Mouse (Mus musculus): Measurements from ENCODE around the gene Exoc3l4. TPM values are rescaled to one million over a fixed set of nuclear protein-coding genes. Genes with fewer than 3 reads are reported as not detected.

Gene Exoc3l4
- 0.59 and 0.92 TPM in 2 replicates for total RNA-seq (2023)

DNA sequence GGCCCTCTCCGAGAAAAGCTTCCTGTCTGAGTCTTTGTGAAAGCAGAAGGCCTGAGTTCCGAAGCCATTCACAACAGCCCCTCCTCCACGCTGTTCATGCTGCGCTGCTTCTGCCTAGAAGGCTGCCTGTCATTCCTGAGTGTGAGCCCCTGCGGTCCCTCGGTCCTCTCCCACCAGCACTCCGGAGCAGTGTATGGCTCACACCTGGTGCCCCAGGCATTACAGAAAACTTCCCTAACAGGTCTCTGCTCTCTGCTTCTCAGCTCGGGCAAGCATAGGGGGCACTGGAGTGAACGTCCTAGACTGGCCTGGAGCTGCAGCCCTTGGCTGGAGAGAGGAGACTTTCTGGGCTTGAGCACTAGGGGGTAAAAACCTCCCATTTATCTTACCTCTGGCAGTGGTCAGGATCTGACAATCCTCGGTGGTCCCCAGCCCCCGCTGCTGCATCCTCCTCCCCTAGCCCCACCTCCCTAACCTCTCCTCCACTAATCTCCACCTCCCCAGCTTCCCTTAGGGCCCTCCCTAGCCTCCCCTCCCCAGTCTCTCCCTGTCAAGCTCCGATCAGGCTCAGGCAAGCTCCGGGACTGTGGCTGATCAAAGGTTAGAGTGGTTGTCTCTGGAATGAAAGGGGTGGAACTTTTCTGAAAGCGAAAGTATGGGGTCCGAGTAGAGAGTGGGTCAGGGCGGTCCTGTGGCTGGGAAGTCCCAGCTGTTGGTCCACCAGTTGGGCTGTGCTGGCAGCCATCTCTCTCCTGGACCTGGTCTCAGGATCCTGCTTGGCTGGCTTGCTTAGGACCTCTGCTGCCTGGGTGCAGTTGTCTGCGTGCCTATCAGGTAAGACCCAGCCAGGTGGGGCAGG is at the start of gene Exoc3l4:
Gene Exoc3l4, plus strand, starts transcription at position 97 of the 859 bp plus-strand sequence.

GRCm38 (mm10) chr12:111377376-111377973 is 39.3 kb upstream of the Exoc3l4 start, which contains the start of gene Cdc42bpb:
Cdc42bpb (minus strand) TSS chr12:111377718.

GRCm38 (mm10) chr12:111406622-111407021 is 10.2 kb upstream of the Exoc3l4 start, which contains the start of gene Lbhd2:
Lbhd2 (plus strand) TSS chr12:111406809.

DNA sequence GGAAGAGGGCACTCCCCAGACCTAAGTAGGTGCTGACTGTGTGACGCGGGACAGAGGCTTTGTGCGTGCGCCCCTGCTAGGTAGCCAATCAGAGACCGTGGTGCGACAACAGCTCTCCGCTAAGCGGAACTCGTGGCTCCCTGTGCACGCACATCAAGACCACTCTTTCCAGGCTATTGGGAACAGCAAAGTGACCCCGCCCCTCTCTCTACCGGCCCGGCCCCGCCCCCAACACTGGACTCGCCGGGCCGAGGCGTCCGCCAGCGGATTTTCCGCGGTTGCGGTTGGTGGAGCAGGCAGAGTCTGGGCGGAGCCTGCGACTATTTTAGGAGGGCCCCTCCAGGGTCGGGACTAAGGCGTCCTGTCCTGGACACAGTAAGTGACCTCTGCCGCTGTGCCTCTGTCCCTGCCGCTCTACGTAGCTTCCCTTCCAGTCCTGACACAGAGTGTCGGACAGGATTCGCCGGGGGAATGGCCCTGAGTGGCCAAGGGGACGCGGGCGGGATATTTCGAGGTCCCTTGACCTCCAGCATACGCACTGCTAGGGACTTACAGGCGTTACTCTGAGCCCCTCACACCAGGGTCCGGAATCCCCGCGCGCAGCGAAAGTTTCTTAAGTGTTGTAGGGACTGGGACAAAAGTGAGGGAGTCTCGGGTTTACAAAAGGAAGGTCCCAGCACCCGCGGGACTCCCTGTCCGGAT is 25.6 kb downstream of the Exoc3l4 start, which contains the start of gene Tnfaip2:
Gene Tnfaip2, plus strand, starts transcription at position 161 of the 702 bp plus-strand sequence.

Other genes with a start within 250 kb of the Exoc3l4 start
- not detected in 2 replicates for gene 4930595D18Rik, start 232.5 kb upstream of the Exoc3l4 start, total RNA-seq (2023)
- 1.2 TPM in 1 of 2 replicates, not detected in the other for gene Amn, start 145.9 kb upstream of the Exoc3l4 start, total RNA-seq (2023)
- gene Cdc42bpb, start 39.3 kb upstream of the Exoc3l4 start, total RNA-seq (2023): 14.0 and 16.5 TPM in 2 replicates
- gene Lbhd2, start 10.2 kb upstream of the Exoc3l4 start, total RNA-seq (2023): not detected in 2 replicates
- 237 and 263 TPM in 2 replicates for gene Tnfaip2, start 25.5 kb downstream of the Exoc3l4 start, total RNA-seq (2023)
- 0.51 TPM in 1 of 2 replicates, not detected in the other for gene Gm266, start 68.8 kb downstream of the Exoc3l4 start, total RNA-seq (2023)
- gene Eif5, start 121.0 kb downstream of the Exoc3l4 start, total RNA-seq (2023): 829 and 1,042 TPM in 2 replicates
- 55.9 and 72.8 TPM in 2 replicates for gene Mark3, start 157.5 kb downstream of the Exoc3l4 start, total RNA-seq (2023)